Mouse (Mus musculus) liver, adult 2 months (tissue): ENCODE measurements at regions not wholly inside any gene's neighbourhood (a gene's known extent, or its start where the extent isn't known, plus 50 kb on each side); places are given as distances from the start of the nearest gene placed in this dataset.

ENCODE experiments used
- CTCF ChIP-seq: fragments of 200-500 bp; IDR thresholded peaks from 2 replicates; pipeline ENCODE4 v1.5.1; 2011; ENCODE audit warnings: low read depth, low read length, control low read depth
- POLR2A ChIP-seq: fragments of 200-500 bp; IDR thresholded peaks from 2 replicates; pipeline ENCODE4 v1.6.1; 2011; ENCODE audit warnings: low read length, control low read depth; ENCODE audit not compliant: insufficient read depth; ENCODE audit errors: extremely low read depth

DNA sequence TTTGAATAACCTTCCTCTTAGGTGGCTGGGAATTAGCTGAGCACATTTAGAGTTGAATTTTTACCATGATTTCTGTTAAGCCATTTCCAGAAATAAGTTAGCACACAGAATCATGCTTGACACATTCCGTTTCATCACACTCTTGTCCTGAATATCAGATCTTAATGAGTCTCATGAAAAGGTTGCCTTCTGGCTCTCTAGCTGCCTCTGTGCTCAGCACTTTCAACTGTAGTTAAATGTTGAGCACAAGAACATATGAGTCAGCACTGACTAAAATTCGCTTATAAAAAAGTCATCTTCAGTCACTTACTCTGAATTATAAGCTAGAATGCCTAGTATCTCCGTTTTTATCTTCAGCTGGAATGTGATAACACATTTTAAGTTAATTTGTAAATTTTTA, 902.4 kb downstream of the Fam181b start:
- TF ChIP-seq CTCF (no peak), POLR2A (no peak)
